Mouse (Mus musculus) natural killer cell, adult 2 months (primary cell): ENCODE measurements at regions not wholly inside any gene's neighbourhood (a gene's known extent, or its start where the extent isn't known, plus 50 kb on each side); places are given as distances from the start of the nearest gene placed in this dataset.

Experiments
- DNase-seq, 2 experiments: peaks; one replicate each; pipeline ENCODE4 v3.0.0; 2022; ENCODE audit warnings: low spot score in 2 of 2

DNA sequence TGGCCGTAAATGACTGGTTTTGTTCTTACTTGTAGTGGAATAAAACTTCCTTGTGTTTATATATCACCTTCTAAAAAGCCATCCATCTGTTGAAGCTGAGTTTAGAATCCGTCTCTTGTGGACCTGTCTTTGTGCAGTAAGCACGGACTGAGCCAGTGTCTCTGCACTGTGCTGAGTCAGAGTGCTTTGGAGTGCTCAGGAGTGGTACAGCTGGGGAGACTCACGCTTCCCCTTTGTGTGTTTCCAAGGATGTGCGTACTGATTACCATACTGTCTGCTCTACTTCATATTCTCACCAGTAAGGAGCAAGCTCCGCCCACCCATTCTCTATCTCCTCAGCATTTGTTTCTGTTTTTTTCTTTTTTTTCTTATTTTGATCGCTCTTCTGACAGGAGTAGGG is 175.9 kb upstream of the Nr5a2 start:
- no peak for DNase-seq

DNA sequence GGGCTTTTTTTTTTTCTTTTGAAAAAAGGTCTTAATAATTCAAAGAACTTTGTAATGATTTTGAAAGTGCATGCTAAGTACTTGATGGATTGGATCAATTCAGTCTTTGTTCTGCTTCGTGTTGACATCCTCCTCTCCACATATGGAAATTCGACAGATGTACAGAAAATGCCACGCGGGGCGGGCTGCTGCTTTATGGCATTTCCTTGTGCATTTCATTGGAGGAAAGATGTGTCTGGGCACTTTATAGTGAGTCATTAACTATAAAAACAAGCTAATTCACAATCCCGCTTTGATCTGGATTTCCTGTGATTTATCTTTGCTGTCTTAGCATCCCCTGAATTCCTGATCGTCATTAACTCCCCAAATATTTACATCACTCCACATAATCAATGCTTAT is 173.5 kb upstream of the Nr5a2 start:
- no peak for DNase-seq

DNA sequence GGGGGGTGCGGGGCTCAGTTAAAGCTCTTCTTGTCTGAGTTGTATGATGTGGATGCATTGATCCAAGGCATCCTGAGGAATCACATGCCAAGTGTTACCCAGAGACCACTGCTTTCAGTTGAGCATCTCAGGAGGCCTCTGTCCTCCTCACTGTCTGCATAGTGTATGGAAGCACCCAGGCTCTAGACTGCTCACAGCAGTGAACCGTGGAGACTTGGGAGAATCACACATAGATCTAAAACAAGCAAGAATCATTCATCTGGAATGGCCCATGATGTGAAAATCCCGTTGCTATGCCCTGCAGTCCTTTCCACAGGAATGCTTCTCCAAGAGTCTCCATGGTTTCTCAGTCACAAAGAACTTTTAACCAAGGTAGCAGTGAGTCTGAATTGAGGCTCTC is 170.0 kb upstream of the Nr5a2 start:
- no peak for DNase-seq

DNA sequence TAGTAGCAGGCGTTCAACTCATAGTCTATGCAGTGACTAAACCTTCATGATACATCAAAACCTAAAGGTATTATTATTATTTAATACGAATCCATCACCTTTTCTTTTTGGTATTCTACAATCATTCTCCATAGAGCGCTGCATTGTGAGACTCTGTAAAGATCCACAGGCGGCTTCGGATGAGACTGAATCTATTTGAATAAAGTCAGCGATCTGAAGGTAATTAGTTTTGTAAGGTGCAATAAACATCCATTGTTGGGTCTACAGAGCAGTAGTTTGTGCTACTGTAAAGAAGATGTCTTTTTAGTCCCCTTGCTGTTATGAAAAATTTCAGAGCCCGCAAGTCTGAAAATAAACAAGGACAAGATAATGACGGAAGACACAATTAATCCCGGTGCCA is 168.9 kb upstream of the Nr5a2 start:
- no peak for DNase-seq

DNA sequence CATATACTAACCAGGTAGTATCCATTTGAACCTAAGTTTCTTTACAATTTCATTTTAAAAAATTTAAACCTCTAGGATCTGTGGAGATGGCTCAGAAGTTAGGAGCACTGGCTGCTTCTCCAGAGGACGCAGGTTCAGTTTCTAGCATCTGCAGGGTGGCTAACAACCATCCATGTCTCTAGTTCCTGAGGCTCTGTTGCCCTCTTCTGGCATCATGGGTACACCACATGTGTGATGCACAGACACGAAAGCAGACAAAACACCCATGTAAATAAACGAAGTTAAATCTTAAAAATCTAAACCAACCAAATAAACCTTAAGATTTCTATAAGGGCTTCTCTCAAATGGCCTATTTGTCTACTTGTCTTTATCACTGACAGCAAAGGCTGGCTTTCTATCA is 157.6 kb upstream of the Nr5a2 start:
- DNase-seq, result no peak

DNA sequence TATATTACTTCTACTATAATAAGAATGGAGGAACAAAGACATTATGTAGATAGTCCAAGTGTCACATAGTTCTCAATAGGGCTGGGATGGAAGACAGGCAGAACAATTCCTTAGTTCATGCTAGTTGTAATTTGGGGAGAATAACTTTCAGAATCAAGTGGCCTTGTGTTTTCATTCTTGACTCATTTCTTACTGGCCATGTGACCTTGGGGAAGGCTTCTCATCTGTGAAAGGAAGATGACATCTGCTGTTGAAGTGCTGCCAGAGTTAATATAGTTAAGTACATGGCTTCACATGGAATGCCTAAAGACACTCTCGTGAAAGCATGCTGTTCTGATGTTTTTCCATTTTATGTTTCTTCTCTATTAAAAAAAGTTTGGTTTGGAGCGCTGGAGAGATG is 146.2 kb upstream of the Nr5a2 start:
- DNase-seq, result no peak

DNA sequence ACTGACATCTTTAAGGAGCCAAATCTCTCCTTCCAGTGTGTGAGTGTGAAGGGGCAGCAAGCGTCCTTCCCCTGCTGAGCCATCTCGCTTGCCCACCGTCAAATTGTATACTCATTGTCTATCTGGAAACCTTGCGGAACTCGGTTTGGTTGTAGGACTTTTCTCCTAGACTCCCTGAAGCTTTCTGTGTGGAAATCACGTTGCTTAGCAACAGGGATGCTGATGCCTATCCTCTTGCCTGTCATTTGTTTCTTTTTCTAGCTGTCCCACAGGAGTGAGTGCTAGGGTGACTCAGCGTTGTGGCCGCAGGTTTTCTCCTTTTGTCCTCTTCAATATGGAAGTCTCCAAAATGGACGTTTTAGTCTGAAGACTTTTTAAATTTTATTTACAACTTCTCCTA is 131.5 kb upstream of the Nr5a2 start:
- DNase-seq, result no peak

DNA sequence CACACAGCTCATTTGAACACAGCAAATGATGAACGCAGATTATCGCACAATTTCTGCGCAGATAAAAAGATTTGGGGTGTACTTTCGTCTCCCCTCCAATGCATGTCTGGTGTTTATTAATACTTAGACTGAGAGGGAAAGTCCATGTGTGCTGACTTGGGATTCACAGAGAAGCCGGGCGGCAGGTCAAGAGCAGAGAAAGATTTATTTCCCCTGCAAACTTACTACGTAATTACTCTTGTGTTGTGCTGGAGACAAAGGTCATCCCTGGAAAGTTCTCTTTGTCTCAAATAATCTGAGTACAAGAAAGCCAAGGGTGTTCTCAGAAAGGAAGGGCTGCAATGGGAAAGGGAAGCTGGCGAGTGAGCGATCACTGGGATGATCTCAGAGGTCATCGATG is 127.9 kb upstream of the Nr5a2 start:
- DNase-seq, result no peak

DNA sequence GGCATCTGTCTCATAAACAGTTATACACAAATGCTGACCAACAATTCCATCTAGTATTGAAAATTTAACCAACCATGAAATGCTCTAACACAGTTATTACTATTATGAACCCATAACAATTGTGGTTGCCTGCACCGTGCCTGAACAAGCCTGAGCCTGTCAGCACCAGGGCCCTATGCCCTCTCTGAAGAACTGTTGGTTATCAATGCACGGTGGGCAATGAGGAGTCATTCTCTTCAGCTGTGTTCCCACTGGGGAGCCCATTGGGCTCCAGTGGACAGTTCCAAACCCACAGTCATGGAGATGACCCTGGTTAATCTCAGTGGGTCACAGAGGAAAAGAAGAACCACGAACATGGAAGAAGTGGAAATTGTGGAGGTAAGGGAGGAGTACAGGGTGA is 126.5 kb upstream of the Nr5a2 start:
- no peak for DNase-seq

DNA sequence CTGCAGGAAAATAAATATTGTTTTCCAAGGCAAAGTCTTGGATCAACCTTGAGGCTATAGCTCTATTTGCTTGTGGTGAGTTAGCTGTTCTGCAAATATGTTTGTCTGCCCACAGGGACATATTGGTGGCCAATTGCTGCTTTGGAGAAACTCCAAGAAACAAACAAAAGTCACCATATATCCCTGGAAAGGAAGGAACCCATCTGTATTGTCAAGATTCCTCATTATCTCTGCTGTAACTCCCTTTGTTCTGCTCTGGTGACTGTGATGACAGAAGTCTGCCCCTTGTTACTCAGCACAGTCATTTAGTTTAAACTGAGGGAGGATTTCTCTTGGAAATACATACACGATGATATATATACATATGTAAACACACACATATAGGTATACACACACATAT is 123.3 kb upstream of the Nr5a2 start:
- no peak for DNase-seq

DNA sequence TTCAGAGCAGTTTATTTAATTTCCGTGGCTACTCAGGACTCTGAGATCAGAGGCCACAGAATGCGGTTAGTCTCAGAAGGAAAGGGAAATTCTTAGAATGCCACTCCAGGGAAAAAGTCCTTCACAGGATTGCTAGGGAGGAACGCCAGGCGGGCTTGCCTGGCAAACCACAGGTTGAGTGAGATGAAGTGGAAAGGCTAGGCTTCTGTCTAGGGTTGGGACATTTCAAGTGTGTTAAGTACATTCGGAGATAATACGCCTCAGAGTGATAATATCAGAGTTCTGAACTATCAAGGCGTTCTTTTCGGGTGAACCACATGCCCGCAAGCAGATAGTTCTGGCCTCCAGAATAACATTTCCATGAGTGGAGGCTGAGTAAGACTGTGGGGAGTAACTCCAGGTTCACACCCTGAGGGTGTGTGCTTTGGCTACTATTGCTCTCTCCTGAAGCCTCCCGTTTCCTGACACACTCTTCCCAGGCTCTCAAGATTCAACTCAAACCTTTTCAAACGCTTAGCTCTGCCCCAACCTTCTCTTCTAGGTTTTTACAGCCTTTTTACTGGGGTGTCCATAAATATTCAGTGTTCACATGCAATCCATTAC is 119.3 kb upstream of the Nr5a2 start:
- no peak for DNase-seq

DNA sequence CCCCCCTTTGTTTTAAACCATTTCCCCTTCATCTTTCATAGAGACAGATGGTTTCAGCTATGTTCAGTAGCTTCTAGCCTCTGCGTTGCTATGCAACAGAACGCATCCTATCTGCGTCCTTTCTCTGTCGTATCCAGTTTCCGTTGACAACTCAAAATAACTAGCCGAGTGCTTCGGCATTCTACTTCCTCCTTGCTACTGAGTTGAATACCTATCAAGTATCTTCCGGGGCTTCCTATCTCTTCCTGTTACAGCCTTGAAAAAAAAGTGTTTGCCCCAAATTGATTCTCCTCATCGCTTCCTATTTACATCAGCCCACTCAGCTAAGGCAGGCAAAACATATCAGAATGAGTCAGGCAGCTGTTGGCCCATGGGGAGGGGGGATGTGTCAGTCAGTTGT is 114.5 kb upstream of the Nr5a2 start:
- no peak for DNase-seq

DNA sequence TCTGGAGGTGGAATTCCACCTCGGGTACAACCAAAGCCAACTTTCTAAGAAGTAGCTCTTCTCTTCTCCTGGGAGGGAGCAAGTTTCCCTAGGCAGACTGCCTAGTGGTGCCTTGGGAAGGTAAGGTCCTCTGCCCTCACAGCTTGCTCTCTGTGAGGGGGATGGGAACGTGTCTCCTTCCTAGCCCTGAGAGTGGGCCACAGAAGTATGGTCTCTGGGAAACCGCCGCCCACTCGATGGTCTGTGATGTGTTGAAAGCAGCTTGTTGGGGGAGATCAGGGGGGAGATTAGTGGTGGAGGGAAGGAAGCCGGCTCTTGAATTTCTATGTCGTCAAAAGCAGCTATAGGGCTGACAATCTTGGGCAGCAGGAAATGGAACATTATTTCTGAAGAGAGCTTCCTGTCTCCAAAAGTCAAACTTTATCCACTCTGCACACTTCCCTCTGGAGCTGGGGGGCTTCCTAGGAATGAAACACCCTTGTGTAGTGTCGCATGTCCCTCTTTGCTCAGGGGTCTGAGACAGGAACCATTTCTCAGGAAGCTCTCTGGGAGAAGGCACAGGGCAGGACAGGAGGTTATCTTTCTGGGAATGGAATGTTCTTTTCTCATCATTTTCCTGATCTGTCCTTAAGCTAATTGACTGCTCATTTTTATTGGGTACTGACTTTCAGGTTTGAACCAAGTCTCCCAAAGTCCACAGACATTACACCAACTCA is 113.8 kb upstream of the Nr5a2 start:
- DNase-seq, result no peak

DNA sequence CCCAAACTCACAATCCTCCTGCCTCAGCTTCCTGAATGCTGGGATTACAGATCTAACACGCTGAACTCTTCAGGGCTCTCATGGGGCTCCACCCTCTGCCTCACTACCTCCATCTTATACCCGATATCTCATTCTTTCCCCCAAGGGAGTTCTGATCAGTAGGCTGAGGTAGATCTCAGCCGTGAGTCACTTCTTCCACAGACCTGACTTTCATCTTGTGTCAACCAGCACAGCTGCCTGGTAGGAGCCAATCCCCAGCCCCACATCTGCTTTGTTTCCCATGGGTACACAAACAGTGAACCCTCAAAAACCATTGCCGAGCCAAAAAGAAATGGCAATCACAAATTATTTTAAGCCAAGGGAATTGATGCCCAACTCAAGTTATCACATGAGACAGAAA is 100.7 kb upstream of the Nr5a2 start:
- no peak for DNase-seq

DNA sequence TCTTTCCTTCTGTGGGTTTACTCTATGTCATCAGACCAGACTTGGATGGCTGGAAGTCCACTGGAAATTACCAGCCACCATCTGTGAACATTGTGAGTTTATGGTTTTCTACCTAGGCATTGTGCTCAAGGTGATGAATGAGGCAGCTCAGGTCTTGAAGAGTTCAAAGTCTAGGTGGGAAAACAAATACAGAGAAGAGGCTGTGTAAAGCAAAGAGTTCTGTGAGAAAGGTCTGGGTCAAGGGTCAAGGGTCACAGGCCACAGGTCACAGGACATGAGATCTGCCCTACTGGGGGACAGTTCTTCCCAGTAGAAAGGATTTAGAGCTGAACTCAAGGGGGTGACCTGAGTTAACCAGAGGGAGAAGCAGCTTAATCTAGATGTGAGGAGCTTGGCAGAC is 92.9 kb upstream of the Nr5a2 start:
- DNase-seq, result no peak

DNA sequence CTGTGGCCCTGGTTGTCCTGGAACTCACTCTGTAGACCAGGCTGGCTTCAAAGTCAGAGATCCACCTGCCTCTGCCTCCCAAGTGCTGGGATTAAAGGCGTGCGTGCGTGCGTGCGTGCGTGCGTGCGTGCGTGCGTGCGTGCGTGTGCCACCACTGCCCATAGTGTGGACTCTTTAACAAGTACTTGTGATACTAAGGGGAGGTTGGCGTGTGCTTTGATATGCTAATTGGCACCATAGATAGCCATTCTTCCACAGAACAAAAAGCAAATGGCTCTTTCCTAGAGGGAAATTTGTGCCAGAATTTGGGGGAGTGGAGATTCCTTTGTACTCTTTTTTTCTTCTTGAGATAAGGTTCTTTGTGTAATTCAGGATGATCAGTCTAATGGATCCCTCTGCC is 91.3 kb upstream of the Nr5a2 start:
- no peak for DNase-seq

DNA sequence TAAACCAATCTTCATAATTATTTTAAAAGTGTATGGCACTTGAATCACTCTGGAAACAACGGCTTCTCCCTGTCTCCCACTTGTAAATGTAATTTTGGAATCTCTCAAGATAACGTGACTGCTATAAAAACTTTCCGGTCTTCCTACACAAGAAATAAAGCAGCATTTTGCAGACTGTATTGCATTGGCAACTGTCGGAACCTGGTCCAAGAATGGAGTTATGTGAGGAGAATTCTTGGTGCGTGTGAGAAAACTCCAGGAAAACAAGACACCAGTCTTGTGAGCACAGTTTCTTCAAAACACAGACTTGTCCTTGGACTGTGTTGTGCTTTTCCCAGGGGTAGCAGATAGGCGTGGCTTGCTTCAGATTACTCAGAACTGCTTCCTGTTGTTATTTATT is 83.8 kb upstream of the Nr5a2 start:
- no peak for DNase-seq

DNA sequence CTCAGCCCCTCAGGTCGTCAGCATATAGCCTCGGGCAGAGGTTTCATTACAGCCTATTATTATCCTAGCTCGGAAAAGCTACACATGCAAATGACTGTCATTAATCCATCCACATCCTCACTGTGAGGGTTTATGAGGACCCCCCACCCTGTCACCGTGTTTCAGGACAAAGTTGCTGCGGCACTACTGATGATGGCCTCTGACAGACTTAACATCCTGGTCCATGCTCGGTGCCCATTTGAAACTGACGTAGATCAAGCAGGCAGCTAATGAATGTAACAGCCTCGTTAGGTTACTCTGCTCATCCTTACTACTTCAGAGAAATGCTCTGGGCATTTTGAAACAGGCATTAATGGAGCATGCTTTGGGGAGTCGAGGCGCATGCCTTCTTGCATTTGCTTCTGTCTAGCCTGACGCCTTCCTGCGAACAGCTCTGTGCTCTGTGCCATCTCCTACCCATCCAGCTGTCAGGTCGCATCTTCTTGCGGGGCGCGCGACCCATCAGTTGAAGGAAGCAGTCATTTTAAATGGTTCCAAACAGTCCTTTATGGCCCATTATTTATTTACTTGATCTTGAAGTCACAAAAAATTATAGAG is 82.3 kb upstream of the Nr5a2 start:
- DNase-seq, result no peak

DNA sequence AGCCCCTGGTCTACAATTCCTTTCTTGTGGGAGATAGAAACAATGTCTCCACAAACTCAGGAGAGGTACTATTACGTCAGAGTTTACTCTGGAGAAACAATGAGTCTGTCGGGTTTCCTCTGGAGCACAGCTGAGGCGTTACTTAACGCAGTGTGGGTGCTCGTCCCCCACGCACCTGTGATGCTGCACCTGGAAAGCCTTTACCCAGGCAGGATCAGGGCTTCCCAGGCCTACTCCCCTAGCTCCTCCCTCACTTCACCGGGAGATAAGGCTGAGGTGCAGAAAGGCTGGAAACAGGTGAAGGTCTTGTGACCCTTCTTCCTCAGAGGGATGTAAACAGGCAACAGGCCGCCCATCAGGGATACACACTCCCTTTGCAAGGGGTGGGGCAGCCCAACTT is 80.7 kb upstream of the Nr5a2 start:
- no peak for DNase-seq

DNA sequence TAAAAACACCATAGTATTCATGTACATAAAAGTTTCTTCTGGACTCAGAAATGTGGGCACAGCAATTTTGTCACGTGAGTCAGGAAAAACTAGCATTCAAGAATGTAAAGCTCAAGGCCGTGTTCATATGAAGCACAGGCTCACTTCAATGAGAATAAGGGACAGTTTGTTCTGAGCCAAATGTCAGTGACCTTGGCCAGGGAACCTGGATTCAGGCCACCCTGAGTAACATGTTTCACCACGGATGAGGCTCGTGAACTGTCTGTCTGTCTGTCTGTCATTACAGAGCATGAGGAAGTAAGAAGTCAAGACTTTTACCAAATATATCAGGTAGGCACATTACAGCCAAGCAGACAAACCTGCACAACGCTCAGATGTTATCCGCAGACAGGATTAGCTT is 74.3 kb upstream of the Nr5a2 start:
- DNase-seq, result no peak

DNA sequence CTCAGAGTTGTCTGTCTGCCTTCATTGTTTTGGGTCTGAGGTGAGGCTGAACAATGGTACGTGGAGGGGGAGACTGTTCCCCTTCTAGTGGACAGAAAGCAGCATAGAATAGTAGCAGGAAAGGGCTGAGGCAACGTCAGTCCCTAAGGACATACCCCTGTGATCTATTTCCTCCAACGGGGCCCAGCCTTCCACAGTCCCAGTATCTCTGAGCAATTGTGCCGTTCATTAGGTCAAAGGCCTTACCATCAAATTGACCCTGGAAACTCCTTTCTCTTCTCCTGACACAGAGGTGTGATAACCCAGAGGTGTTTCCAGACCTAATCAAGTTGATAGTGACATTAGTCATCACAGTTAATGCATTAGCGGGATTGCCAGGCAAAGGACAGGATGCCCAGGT is 73.4 kb upstream of the Nr5a2 start:
- DNase-seq, result no peak

DNA sequence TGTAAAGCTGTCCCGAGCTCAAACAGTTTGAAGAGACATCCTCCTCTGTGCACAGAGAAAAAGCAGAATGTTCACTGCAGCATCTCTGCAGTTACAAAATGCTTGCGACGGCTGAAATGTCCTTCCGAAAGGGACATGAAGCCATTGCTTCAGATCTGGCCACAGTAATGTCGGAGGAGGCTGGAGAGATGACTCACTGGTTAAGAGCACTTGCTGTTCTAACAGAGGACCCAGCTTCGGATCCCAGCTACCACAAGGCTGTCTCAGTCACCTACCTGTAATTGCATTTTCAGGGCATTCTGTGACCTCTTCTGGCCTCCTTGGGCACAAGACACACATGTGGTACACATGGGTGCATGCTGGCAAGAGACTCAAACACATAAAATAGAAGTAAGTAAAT is 63.5 kb upstream of the Nr5a2 start:
- DNase-seq, result no peak

DNA sequence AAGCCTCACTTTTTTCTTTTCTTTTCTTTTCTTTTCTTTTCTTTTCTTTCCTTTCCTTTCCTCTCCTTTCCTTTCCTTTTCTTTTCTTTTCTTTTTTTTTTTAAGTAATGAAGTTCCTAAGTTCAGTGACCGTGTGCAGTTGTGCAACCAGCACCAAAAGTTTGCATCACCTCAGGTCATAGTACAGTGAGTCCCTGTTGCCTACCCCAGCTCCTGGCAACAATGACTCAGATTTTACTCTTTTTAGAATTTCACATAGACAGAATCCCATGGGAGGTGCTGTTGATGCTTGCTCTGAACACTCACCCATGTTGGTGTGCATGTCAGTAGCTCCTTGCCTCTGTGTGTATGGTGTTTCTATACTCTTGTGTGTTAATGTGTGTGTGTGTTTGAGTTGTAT is 60.3 kb upstream of the Nr5a2 start:
- no peak for DNase-seq

DNA sequence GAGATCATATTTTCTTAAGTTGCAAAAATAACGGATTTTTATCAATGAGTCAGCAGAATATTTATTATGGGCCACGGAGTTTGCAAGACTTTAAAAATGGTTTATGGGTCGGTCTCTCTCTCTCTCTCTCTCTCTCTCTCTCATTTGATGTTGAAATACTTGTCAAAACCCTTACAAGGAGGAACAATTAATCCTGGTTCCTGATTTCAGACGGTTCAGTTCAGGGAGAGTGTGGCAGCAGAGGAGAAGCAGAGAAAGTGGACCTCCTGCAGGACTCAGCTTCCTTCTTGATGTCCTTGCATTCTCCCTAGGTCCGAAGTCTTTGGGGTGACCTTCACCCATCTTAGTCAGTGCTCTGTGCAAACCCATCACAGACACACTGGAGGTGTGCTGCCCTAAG is 57.4 kb upstream of the Nr5a2 start:
- no peak for DNase-seq
